Mouse (Mus musculus): ENCODE results near the gene Syt2.
A peak's percentile ranks its signal among the peaks of the same experiment; 100 is the strongest.

Syt2 gene

DNA sequence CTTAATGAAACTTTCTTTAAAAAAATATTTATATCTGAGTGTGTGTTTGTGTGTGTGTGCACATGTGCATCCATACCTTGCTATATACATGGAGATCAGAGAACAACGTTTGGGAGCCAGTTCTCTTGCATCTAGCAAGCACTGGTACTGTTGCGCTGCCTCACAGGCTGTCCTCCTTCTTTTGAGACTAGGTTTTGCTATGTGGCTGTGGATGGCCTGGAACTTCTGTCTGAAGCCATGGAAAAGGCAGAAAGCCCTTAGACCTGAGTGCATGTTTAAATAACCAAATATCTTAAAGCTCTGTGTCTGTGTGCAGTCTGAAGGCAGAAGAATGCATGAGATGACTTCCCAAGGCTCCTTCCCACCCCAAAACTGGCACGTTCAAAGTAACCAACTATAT, 126.3 kb downstream of the Syt2 start:
- no peak for DNase-seq (ENCODE audit: low spot score)

DNA sequence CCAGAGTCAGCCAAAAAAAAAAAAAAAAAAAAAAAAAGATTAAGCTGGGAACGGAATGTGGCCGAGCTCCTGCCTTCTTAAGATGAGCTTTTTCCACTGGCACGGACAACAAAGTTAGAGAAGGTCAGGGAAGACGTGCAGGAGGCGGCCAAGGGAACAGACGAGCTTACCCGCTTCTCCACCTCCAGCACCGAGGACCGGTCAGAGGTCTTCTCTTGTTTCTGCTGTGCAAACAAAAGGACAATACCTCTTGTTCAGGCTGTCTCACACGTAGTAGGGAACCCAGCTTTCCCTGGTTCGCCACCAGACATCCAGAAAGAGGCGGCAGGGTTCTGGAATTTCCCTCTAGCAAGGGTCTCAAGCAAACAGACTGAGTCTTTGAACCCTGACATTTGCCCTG, 126.8 kb downstream of the Syt2 start:
- DNase-seq (ENCODE audit: low spot score): no peak

DNA sequence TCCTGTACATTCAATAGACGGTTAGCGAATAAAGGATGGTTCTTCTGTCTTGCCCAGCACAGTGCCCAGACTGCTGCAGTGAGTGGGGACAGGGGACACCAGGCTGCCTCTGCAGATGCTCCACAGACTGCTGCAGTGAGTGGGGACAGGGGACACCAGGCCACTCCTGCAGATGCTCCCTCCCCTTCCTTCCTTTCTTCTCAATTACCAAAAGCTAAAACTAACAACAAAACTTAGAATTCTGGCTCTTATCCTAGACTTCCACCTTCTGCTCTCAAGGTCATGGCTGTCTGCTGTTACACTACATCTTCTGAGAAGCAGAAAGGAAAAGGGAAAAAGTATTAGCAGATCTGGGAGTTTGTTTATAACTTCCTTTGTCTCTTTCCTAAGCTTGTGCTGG, 127.8 kb downstream of the Syt2 start:
- no peak for DNase-seq (ENCODE audit: low spot score)

DNA sequence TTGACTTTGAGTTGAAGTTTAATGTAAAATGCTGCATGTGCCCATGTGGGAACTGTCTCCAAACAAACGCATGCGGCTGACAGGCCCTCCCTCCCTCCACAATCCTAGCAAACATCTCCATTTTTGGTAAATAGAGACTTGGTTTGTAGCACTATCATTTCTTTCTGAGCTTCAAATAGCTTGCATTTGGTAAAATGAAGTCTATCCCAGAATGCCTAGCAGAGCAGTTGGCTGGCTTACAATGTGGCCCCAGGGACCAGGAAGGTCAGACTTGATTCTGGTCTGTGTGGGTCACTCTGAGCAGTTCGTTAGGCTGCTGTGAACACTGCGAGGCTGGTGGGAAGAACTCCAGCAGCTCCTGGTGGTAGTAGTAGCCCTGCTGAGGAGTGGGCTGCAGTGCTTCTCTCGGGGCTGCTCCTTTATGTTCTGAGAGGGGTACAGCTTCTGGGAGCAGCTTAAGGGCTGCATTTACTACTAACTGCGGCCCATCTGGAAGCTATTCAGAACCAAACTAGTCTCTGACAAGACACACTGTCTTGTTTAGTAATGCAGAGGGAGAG, 128.3 kb downstream of the Syt2 start:
- peak; percentile 36 for DNase-seq (ENCODE audit: low spot score)

GRCm38 (mm10) chr1:134775631-134776030, 129.2 kb downstream of the Syt2 start:
- no peak for DNase-seq (ENCODE audit: low spot score)

DNA sequence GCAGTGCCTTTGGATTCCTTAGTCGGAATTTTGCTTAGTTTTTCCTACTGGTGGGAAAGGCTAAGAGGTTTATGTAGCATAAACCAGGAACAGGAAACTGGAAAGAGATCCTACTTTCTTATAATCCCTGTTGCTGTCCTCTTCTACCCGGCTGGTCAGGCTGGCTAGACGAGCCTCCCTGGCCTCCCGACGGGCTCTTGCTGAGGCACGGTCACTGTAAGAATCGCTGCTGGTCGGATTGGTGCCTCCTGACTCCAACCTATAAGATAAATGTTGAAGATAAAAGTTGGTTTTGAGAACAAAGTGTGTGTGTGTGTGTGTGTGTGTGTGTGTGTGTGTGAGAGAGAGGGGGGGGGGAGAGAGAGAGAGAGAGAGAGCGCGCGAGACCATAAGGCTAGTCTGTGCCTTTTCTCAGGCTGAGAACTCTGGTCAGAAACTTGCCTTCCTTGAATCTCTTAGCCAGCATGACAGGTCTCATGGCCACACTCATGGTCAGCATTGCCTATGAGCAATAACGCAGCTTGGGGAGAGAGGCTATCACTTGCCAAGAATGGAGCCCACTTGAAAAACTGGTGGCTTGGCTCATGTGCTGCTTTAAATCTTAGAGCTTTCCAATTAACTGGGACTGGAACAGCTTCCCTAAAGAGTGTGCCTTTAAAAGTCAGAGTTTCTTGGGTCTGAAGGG, 130.9 kb downstream of the Syt2 start:
- DNase-seq (ENCODE audit: low spot score): no peak

DNA sequence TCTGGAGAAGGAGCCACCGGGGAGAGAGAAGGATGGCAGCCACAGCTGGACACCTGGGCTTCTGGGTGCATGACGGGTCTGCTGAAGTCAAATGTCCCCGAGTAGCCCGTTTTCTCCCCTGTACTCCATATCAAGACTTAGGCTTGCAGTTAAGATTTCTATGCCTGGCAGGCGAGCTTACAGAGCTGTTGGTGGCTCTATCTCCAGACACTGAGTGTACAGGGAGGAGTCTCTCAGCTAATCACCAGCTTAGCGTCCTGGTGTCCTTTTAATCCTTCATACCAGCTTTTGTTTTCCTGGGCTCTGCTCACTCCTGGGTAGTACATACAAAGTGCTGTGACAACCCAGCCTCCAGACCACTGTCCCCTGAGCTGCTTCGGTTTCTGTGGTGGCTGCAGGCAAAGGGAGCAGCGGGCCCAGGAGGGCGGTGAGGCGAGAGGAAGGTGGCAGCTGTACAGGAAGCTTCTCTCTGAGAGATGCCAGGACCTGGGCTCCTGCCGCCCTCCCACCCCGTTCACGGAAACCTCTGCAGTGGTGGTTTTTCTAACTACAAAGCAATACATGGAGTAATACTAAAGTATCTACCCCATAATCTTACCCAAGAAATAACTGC, 131.6 kb downstream of the Syt2 start:
- no peak for DNase-seq (ENCODE audit: low spot score)

GRCm38 (mm10) chr1:134782797-134783196, 136.3 kb downstream of the Syt2 start:
- DNase-seq (ENCODE audit: low spot score): no peak

- DNase-seq (ENCODE audit: low spot score): no peak
Observed at GRCm38 (mm10) chr1:134783958-134784357, 137.5 kb downstream of the Syt2 start.

DNA sequence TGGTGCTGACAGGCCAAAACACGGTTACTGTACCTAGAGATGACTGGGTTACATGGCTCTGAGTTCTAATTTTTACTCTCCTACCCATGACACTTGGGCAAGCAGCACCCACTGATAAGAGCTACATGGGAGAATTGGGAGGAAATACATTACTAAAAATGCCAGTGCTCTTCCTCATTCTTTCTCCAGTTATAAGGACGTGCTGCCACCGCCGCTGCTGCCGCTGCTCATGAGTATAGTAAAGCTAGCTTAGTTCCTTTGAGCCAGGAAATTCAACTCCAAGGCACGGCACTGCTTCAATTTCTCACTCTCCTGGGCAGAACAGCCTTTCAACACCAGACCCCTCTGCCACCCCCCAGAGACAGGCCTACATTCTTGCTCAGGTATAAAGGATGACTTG, 138.0 kb downstream of the Syt2 start:
- DNase-seq (ENCODE audit: low spot score): no peak

DNA sequence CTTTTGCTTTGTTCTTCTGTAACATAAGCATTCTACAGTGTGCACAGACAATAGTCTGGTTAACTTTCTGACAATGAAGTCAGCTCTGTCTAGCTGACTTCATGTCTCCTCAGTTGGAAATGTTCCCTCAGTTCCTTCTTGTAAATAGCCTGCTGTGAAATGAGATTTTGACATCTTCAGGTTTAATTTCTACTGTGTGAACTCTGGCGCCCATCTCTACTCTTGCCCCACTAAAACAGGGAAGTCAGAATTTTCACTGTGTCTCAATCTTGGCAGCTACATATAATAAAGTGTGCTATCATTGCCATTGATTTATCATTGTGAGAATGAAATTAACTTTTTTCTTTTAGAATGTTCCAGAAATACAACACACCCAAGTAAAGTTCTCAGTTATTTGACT, 138.4 kb downstream of the Syt2 start:
- DNase-seq (ENCODE audit: low spot score): no peak

DNA sequence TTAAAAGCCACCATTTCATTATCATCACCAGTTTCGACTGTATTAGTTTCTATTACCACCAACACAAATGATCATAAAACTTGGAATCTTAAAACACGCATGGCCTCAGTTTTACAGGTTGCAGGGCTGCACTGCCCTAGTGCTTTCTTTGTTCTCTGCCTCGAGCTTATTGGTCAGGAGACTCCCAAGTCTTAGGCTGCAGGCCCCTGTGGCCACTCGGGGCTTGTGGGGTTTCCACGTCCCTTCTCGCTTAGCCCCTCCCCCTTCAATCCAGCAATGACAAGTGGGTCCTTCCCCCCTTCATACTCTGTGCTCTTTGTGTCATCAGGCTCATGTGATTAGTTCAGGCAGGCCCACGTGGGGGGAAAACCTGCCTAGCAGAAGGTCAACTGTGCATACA, 141.6 kb downstream of the Syt2 start:
- DNase-seq (ENCODE audit: low spot score): no peak

DNA sequence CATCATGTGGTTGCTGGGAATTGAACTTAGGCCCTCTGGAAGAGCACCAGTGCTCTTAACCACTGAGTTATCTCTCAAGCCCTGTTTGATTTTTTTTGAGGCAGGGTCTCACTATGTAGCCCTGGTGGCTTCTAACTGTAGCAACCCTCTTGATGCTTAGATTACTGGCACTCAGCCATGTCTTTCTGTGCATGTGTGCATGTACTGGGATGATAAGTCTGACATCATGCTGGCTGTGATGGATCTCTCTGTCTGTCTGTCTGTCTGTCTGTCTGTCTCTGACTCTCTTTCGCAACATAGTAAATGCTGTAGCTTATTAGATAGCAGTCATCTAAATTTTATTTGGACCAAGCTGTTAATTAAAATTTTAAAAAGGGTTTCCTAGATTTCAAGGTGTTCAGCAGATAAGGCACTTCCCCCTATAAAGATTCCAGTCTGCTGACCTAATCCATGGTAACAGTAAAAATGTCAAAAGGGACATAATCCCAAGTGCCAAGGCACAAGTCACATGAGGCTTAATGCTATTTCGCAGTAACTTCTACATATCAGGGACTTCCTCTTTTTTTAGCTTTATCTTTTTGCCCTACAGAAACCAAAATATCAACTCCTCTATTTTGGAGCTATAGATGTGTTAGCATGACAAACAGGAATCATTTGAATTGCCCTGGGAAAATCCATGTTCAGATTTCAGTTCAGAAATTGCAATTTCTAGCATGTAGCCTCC, 144.4 kb downstream of the Syt2 start:
- no peak for DNase-seq (ENCODE audit: low spot score)

DNA sequence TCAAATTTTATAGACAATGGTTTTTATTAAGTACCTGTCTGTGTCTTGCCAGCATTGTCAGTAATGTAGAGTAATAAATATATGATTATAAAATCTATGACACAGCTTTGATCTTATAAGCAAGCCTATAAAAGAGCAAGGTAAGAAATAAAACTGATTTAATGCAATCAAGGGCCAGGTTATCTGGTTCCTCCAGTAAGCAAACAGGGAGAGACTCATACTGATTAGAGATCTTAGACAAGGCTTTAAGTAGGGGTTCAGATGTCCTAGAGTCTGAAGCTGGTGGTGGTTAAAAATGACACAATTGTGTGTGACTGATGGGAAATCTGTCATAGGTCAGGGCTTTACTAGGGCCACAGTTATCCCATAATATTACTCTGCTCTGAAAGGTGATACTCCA, 145.0 kb downstream of the Syt2 start:
- no peak for DNase-seq (ENCODE audit: low spot score)

GRCm38 (mm10) chr1:134796076-134796475, 149.6 kb downstream of the Syt2 start:
- no peak for DNase-seq (ENCODE audit: low spot score)

DNA sequence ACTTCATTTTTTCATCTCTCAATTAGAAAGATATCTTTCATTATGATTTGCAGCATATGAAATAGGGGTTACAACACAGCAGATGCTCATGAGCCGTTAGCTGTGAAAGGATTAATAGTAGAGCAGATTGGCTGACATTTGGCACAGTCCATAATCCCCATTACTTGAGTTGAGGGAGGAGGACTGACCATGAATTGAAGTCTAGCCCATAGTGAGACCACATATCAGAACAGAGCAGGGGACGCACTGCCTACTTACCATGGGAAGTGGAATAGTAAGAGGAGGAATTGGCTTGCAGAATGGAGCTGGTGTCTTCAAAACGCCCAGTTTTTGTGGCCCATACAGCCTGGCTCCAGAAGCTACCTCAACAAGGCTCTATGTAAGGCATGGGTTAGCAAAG, 150.1 kb downstream of the Syt2 start:
- DNase-seq (ENCODE audit: low spot score): no peak

DNA sequence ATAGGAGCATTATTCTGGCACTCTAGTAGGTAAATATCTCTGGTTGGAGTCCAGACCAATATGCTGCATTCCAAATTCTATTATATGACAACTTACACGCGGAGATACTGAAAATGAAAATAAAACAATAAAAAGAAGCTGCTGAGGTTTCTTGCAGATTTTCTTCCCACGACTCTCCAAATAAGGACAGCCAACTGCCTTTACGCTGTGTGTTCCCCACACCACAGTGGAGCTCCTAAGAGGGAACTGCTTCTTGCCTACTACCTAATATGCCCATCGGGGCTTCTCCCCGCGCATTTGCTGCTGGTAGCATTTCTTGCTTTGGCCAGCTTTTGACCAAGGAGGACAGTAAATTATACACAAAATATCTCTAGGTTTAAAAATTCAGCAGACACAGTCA, 155.3 kb downstream of the Syt2 start:
- DNase-seq (ENCODE audit: low spot score): no peak

DNA sequence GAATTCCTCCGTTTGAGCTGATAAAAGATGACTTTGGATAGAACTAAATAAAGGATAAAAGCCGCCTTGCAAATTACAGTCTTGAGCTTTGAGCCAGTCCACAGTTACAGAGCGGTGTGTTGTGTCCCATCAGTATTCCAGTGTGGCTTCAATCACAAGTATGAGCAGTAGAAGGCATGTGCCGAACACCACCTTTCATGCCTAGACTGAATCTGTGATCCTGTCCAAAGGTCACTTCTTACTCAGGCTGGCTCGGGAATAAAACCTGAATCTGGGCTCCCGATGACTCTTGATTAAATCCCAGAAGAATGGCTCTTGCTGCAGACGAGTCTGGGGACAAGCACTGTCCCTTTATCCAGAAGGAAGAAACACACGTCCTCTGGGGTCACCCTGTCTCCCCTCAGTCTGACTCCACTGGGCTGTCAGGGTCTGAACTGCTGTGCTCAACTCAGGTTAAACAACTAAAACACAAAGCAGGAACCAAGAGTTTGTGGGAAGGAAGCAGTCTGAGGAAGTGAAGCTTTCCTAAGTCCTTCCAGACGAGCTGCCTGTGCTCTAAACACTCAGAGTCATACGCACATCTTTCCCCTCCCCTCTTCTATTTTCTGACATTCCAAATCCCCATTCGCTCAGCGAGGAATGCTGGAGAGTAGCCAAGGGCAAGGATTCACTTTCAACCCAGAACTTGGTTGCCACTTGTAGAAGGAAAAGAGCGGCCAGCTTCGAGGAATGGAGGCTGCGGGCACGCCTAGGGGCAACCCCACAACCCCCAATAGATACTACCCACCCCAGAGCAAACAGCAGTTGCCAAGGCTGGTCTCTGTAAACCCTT, 157.0 kb downstream of the Syt2 start:
- no peak for DNase-seq (ENCODE audit: low spot score)

DNA sequence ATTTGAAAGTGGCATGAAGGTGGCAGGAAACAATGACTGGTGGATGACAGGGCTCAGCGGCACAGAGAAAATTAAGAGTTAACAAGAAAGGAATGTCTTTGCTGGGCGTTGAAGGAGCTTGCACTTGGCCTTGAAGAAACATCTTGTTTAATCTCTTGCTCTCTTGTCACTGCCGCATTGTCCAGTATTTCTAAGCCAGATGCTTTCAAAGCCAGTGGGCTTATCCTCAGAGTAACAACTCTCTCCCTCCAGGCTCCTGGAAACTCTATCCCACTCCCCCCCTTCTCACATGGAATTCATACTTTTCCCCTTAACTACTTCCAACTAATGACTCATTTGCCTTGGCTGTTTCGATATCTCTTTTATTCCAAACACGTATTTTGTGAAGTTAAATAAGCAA, 157.9 kb downstream of the Syt2 start:
- DNase-seq (ENCODE audit: low spot score): no peak

DNA sequence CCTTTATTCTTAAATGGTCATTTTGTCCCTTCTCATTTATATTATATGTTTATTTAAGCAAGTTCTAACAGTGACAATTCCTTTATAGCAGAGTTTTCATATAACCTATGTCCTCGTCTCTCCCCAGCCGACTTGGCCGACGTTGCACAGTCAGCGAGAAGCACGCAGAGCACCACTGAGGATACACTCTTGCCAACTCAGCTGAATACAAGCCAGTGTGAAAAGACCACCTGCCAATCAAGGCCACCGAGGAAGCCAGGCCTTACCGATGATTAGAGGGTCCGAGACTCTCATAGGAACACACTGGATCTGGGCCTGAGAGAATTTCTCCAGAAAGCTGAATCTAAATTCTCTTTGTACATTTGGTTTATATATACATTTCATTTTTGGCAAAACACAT, 159.0 kb downstream of the Syt2 start:
- DNase-seq (ENCODE audit: low spot score): no peak

Measured in embryo, embryonic 10 days (tissue).